In the genomic region with DNA sequence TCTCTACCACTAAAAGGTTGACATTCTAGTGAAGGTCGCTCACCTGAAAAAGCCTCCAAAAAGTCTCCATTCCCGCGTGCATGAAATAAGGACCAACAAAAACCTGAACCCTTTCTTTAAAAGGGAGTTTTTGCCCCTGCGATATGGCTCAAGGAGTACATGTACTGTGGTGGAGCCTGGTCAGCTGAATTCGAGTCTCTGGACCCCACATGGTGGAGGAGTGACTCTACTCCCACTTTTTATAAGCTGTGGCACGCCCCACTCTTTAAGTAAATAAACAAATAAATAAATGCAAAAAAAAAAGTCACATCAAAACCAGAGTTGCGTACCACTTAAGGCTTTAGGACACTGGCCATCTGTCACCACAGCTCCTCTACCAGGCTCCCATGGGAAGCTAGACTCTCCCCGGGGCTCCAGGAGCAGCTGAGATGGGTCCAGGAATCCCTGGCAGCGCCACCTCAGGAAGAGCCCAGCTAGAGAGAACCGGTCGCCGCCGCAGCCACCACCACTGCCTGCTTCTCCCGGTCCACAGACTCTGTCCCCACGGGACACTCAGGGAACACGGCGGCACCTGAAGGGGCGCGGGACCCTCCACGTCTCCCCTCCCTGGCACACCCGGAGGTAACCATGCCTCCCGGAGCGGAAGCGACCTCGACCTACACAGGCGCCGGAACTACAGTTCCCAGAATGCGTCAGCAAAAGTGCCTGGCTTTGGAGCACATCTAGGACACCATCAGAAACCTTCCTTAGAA, we compare ENCODE assay signal across 8 mouse cellular contexts. TPM values are rescaled to one million over a fixed set of nuclear protein-coding genes. Genes with fewer than 3 reads are reported as not detected.
A peak's percentile ranks its signal among the peaks of the same experiment; 100 is the strongest.
DNase-seq lines count a peak whose midpoint lies in the region; ATAC-seq lines count a peak whose summit lies in the region.

Gene Zfp109, minus strand, starts transcription at position 521 of the 752 bp plus-strand sequence.

- no peaks in the 10 kb centered on the region for H3K9me3 ChIP-seq in intestine, embryonic 15.5 days
- H3K9me3 ChIP-seq in megakaryocyte, embryonic 14.5 days = peaks cover 11% of the 10 kb centered on the region

- H3K4me1 ChIP-seq in intestine, embryonic 15.5 days (replicated peaks) = 0 out of 2 replicates have a peak, but pooled peaks cover 2% of the 10 kb centered on the region
- H3K4me1 ChIP-seq in megakaryocyte, embryonic 14.5 days = peaks cover 20% of the 10 kb centered on the region

- ATAC-seq in intestine, embryonic 15.5 days = peak; percentile 96

- DNase-seq in adrenal gland, adult 8-10 months = peak; percentile 48
- peak; percentile 85 for DNase-seq in embryo, embryonic 10.5 days (ENCODE audit: low spot score)
- peak; percentile 12 to 38 for DNase-seq in gastrocnemius, postnatal 36 days
- peak; percentile 62 to 71 for DNase-seq in left cerebral cortex, postnatal 10 days (ENCODE audit: extremely low spot score in 1 of 2, low spot score in 2 of 2)
- peak; percentile 84 to 87 for DNase-seq in right cerebral cortex, postnatal 10 days (ENCODE audit: low spot score in 2 of 2)
- DNase-seq in yolk sac, embryonic 10.5 days (ENCODE audit: low spot score) = peak; percentile 53

- 4% methylated on average over 28 of the region's 28 CpGs for WGBS in intestine, embryonic 15.5 days

- peak within 1 kb of the TSS; percentile 64 for H3K4me2 ChIP-seq in intestine, embryonic 15.5 days (replicated peaks)

- H3K36me3 ChIP-seq in intestine, embryonic 15.5 days = no peaks in the 10 kb centered on the region
- peaks cover 29% of the 10 kb centered on the region for H3K36me3 ChIP-seq in megakaryocyte, embryonic 14.5 days (replicated peaks; ENCODE audit: low read length)

- intact Hi-C loops in gastrocnemius, postnatal 36 days (cut with DNase I) = no loop called here
- intact Hi-C loops in left cerebral cortex, postnatal 10 days (cut with DNase I) = no loop called here

- peak within 1 kb of the TSS; percentile 87 for H3K4me3 ChIP-seq in intestine, embryonic 15.5 days (replicated peaks)
- H3K4me3 ChIP-seq in megakaryocyte, embryonic 14.5 days (replicated peaks) = peak within 1 kb of the TSS; percentile 93

- H3K27me3 ChIP-seq in intestine, embryonic 15.5 days (replicated peaks) = no peaks in the 10 kb centered on the region
- H3K27me3 ChIP-seq in megakaryocyte, embryonic 14.5 days (replicated peaks) = peaks cover 4% of the 10 kb centered on the region

- no peak within 1 kb of the TSS for H3K27ac ChIP-seq in intestine, embryonic 15.5 days

- peak within 1 kb of the TSS; percentile 78 for H3K9ac ChIP-seq in intestine, embryonic 15.5 days

RNA-seq across cellular contexts. Expression of gene Zfp109, which starts in this region (rescaled TPM):
- total RNA-seq in adrenal gland, adult 8-10 months (2022) = 1 to 10 TPM; 4.0 to 4.8 (median 4.3) TPM
- total RNA-seq in gastrocnemius, postnatal 36 days (2021) = 1 to 10 TPM; 1.9 to 2.5 TPM
- 4.3 and 4.5 TPM in 2 replicates for polyA plus RNA-seq in intestine, embryonic 15.5 days (2015; fragmentation: Nextera tagmentation; extraction: Ambion mirVana)
- total RNA-seq in left cerebral cortex, postnatal 10 days (2021) = 1 to 10 TPM; 5.1 to 6.1 TPM
- 0.27 TPM in 1 of 2 replicates, not detected in the other for polyA plus RNA-seq in megakaryocyte, embryonic 14.5 days (2012; ENCODE audit: insufficient read depth, low replicate concordance)

Comparison
In these comparisons a context has a peak if more than half of its experiments do, and no peak if none do; other contexts are left out.
1. DNase-seq: peak in every context shown above with its lines; median percentile 86 in right cerebral cortex, postnatal 10 days; 85 in embryo, embryonic 10.5 days; 66 in left cerebral cortex, postnatal 10 days; 53 in yolk sac, embryonic 10.5 days; 48 in adrenal gland, adult 8-10 months; 25 in gastrocnemius, postnatal 36 days.